Mouse (Mus musculus): ENCODE data around the gene Olfr167. TPM values are rescaled to one million over a fixed set of nuclear protein-coding genes. Genes with fewer than 3 reads are reported as not detected.
"Not testable (repeated sequence)": the region's sequence is repeated elsewhere in the genome, so short reads cannot be mapped to it uniquely, and the experiment has no call there.

The Olfr167 gene
- total RNA-seq (2021), result not detected
- long read RNA-seq, experiment 1, result 0 reads
- long read RNA-seq, experiment 2, result 0 reads

DNA sequence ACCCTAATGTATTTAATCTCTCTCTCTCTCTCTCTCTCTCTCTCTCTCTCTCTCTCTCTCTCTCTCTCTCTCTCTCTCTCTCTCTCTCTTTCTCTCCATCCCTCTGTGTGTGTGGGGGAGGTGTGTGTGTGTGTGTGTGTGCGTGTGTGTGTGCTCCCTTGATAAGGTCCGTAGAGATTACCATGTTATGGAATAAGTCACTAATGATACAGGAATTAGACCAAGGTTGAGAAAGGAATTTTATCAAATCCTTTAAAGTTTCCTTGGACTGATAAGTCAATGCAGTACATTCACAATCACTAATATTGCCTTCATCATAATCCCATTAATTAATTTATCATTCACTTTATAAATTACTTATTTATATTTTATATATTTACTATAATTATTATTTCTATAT lies at the start of gene Olfr167:
Olfr167 (minus strand) TSS at position 101 of the 400 bp plus-strand sequence.
- no peak for DNase-seq

DNA sequence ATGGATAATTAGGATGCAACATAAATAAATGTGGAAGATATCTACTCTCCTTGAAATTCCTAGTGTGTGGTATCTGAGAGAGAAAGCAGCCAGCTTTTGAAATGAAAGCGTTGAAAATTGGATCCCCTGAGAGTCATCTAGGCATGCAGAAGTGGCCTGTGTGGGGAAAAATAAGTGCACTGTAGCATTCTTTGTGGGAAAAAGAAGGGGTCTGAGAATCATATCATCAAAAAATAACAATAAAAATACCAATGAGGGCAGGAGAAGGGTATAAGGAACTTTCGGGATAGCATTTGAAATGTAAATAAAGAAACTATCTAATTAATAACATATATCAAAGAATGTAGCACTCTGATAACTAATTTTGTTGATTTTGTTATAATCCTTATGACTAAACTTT lies 49.6 kb upstream of the Olfr167 start, which contains the start of gene Olfr169:
Olfr169 (minus strand) TSS at position 101 of the 400 bp plus-strand sequence.
- not testable (repeated sequence) for DNase-seq

- not testable (repeated sequence) for DNase-seq
Observed at GRCm38 (mm10) chr16:19553429-19553828, 31.4 kb upstream of the Olfr167 start.

DNA sequence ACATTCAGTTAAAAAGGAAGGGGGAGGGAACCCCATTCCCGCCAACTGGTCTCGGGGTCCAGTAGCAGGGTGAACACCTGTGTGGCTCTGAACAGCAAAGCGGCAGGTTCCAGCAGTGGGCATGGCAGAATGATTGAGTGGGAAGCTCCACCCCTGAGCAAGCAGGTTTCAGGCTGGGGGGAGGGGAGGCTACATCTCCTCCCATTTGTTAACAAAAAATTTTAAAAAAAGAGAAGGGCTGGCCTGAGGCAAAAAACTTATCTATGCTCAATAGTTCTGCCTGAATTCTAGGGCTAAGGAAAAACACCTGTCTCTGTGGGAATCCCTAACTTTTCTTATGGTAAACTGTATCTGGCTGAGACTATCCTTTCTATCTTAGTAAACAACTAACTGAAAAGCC lies 30.2 kb upstream of the Olfr167 start:
- DNase-seq, result not testable (repeated sequence)

GRCm38 (mm10) chr16:19535455-19535854 lies 13.4 kb upstream of the Olfr167 start, which contains the start of gene Olfr168:
Gene Olfr168, minus strand, starts transcription at chr16:19535555.
- no peak for DNase-seq

DNA sequence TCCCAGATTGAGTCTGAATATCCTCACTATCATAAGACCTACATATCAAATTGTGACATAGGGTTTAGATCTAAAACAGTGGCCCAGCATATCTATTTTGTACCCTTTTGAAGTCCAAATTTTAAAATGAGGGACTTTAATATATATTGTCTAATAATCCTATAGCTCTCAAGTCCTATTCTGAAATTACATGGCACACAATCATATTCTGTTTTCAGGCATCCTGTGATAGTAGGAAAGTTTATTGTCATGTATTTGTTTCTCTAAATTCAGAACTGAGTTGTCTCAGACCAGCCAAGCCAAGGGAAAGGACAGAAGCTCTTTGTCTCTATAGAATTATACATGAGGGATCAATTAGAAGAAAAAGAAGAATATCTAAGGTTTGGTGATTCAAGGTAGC lies 38.7 kb downstream of the Olfr167 start, which contains the start of gene Olfr166:
Olfr166 (plus strand) TSS at position 301 of the 400 bp plus-strand sequence.
- no peak for DNase-seq

- DNase-seq, result no peak
Observed at GRCm38 (mm10) chr16:19464365-19464764, 57.7 kb downstream of the Olfr167 start.

Other genes starting within 250 kb of the Olfr167 start
- not detected for gene Olfr164, start 208.2 kb downstream of the Olfr167 start, total RNA-seq (2021)
- gene Olfr165, start 99.1 kb downstream of the Olfr167 start, total RNA-seq (2021), result not detected
- not detected for gene Olfr166, start 38.6 kb downstream of the Olfr167 start, total RNA-seq (2021)
- gene Olfr168, start 13.3 kb upstream of the Olfr167 start, total RNA-seq (2021), result not detected
- gene Olfr169, start 49.5 kb upstream of the Olfr167 start, total RNA-seq (2021), result not detected
- not detected for gene Olfr170, start 89.6 kb upstream of the Olfr167 start, total RNA-seq (2021)
- not detected for gene Olfr171, start 107.7 kb upstream of the Olfr167 start, total RNA-seq (2021)
- gene Lamp3, start 184.1 kb upstream of the Olfr167 start, total RNA-seq (2021), result under 1 TPM in 1 of 2 experiments, not detected in 1; 0.09 TPM
- 1 to 10 TPM; 3.0 to 3.4 TPM for gene B3gnt5, start 237.9 kb upstream of the Olfr167 start, total RNA-seq (2021)

Measured in gastrocnemius, postnatal 10 days (tissue).